Mouse (Mus musculus): Measurements from ENCODE around the gene N4bp2l2. TPM values are rescaled to one million over a fixed set of nuclear protein-coding genes. Genes with fewer than 3 reads are reported as not detected.

N4bp2l2 gene
- polyA plus RNA-seq, 1 experiment: 20.0 TPM

GRCm38 (mm10) chr5:150583181-150583580, 82.8 kb downstream of the N4bp2l2 start:
- no peaks in the 10 kb centered on the region for H3K36me3 ChIP-seq (ENCODE audit: control insufficient read depth, insufficient read depth, low read length)
- no peaks in the 10 kb centered on the region for H3K27me3 ChIP-seq (ENCODE audit: control insufficient read depth, insufficient read depth, low read length)
- H3K27ac ChIP-seq (ENCODE audit: control insufficient read depth, insufficient read depth, low read depth, low read length): no peak overlapping the region
- H3K4me3 ChIP-seq (ENCODE audit: control insufficient read depth, low read depth, low read length): no peak overlapping the region
- no peak for TF ChIP-seq CTCF (IDR thresholded peaks at IDR 0.05; ENCODE audit: control insufficient read depth, insufficient read depth, insufficient replicate concordance, low read depth, low read length)
- TF ChIP-seq POLR2A (IDR thresholded peaks at IDR 0.05; ENCODE audit: control insufficient read depth, low read depth, low read length): no peak
- peaks cover 2% of the 10 kb centered on the region for H3K4me1 ChIP-seq (ENCODE audit: control insufficient read depth, insufficient read depth, low read length)

GRCm38 (mm10) chr5:150581180-150581579, 84.8 kb downstream of the N4bp2l2 start:
- H3K4me1 ChIP-seq (ENCODE audit: control insufficient read depth, insufficient read depth, low read length): peaks cover 4% of the 10 kb centered on the region

GRCm38 (mm10) chr5:150578613-150579171, 87.3 kb downstream of the N4bp2l2 start:
- Histone ChIP-seq H3K27ac (ENCODE audit: control insufficient read depth, insufficient read depth, low read depth, low read length) (no peak overlapping the region), H3K4me3 (ENCODE audit: control insufficient read depth, low read depth, low read length) (no peak overlapping the region), H3K4me1 (ENCODE audit: control insufficient read depth, insufficient read depth, low read length) (peaks cover 2% of the 10 kb centered on the region), H3K36me3 (ENCODE audit: control insufficient read depth, insufficient read depth, low read length) (no peaks in the 10 kb centered on the region), H3K27me3 (ENCODE audit: control insufficient read depth, insufficient read depth, low read length) (no peaks in the 10 kb centered on the region)
- no peak for TF ChIP-seq POLR2A (IDR thresholded peaks at IDR 0.05; ENCODE audit: control insufficient read depth, low read depth, low read length)
- TF ChIP-seq CTCF (IDR thresholded peaks at IDR 0.05; ENCODE audit: control insufficient read depth, insufficient read depth, insufficient replicate concordance, low read depth, low read length): no peak

More at GRCm38 (mm10) chr5:150581180-150581579, 84.8 kb downstream of the N4bp2l2 start:
- Histone ChIP-seq H3K27me3 (ENCODE audit: control insufficient read depth, insufficient read depth, low read length) (no peaks in the 10 kb centered on the region), H3K27ac (ENCODE audit: control insufficient read depth, insufficient read depth, low read depth, low read length) (no peak overlapping the region), H3K4me3 (ENCODE audit: control insufficient read depth, low read depth, low read length) (no peak overlapping the region), H3K36me3 (ENCODE audit: control insufficient read depth, insufficient read depth, low read length) (no peaks in the 10 kb centered on the region)
- no peak for TF ChIP-seq CTCF (IDR thresholded peaks at IDR 0.05; ENCODE audit: control insufficient read depth, insufficient read depth, insufficient replicate concordance, low read depth, low read length)
- TF ChIP-seq POLR2A (IDR thresholded peaks at IDR 0.05; ENCODE audit: control insufficient read depth, low read depth, low read length): no peak

DNA sequence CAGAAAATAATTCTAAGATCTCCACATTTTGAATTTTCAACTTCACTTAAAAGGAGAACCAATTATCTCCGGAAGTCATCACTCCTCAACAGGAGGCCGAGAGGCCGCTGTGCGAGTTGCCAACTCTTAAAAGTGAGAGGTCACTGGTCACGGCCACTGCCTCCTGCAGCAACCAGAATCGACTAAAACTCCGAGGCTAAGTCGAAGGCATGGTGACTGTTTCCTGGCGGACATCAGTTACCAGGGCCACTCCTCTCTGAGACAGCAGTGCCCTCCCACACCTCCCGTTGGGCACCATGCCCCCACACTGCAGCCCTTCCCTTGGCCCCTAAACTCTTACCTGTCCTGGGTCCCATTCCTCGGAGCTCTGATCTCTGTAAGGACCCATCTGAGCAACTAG, 89.2 kb downstream of the N4bp2l2 start:
- Histone ChIP-seq H3K27me3 (ENCODE audit: control insufficient read depth, insufficient read depth, low read length) (no peaks in the 10 kb centered on the region), H3K4me1 (ENCODE audit: control insufficient read depth, insufficient read depth, low read length) (peaks cover 2% of the 10 kb centered on the region), H3K4me3 (ENCODE audit: control insufficient read depth, low read depth, low read length) (no peak overlapping the region), H3K36me3 (ENCODE audit: control insufficient read depth, insufficient read depth, low read length) (no peaks in the 10 kb centered on the region), H3K27ac (ENCODE audit: control insufficient read depth, insufficient read depth, low read depth, low read length) (no peak overlapping the region)
- TF ChIP-seq POLR2A (IDR thresholded peaks at IDR 0.05; ENCODE audit: control insufficient read depth, low read depth, low read length) (no peak), CTCF (IDR thresholded peaks at IDR 0.05; ENCODE audit: control insufficient read depth, insufficient read depth, insufficient replicate concordance, low read depth, low read length) (no peak)

- TF ChIP-seq POLR2A (IDR thresholded peaks at IDR 0.05; ENCODE audit: control insufficient read depth, low read depth, low read length) (no peak), CTCF (IDR thresholded peaks at IDR 0.05; ENCODE audit: control insufficient read depth, insufficient read depth, insufficient replicate concordance, low read depth, low read length) (no peak)
- Histone ChIP-seq H3K4me1 (ENCODE audit: control insufficient read depth, insufficient read depth, low read length) (peaks cover 2% of the 10 kb centered on the region; the same call in 1 of the 2 replicates), H3K4me3 (ENCODE audit: control insufficient read depth, low read depth, low read length) (no peak overlapping the region), H3K27ac (ENCODE audit: control insufficient read depth, insufficient read depth, low read depth, low read length) (no peak overlapping the region), H3K36me3 (ENCODE audit: control insufficient read depth, insufficient read depth, low read length) (peaks cover under 1% of the 10 kb centered on the region), H3K27me3 (ENCODE audit: control insufficient read depth, insufficient read depth, low read length) (no peaks in the 10 kb centered on the region)
These were observed 91.1 kb downstream of the N4bp2l2 start for GRCm38 (mm10) chr5:150574885-150575284.

- Histone ChIP-seq H3K27me3 (ENCODE audit: control insufficient read depth, insufficient read depth, low read length) (no peaks in the 10 kb centered on the region), H3K4me3 (ENCODE audit: control insufficient read depth, low read depth, low read length) (no peak overlapping the region), H3K4me1 (ENCODE audit: control insufficient read depth, insufficient read depth, low read length) (peaks cover 2% of the 10 kb centered on the region; the same call in 1 of the 2 replicates), H3K36me3 (ENCODE audit: control insufficient read depth, insufficient read depth, low read length) (peaks cover 2% of the 10 kb centered on the region), H3K27ac (ENCODE audit: control insufficient read depth, insufficient read depth, low read depth, low read length) (no peak overlapping the region)
- TF ChIP-seq POLR2A (IDR thresholded peaks at IDR 0.05; ENCODE audit: control insufficient read depth, low read depth, low read length) (no peak), CTCF (IDR thresholded peaks at IDR 0.05; ENCODE audit: control insufficient read depth, insufficient read depth, insufficient replicate concordance, low read depth, low read length) (no peak)
These were observed 91.6 kb downstream of the N4bp2l2 start for GRCm38 (mm10) chr5:150574403-150574802.

- H3K27ac ChIP-seq (ENCODE audit: control insufficient read depth, insufficient read depth, low read depth, low read length): no peak overlapping the region
- H3K4me1 ChIP-seq (ENCODE audit: control insufficient read depth, insufficient read depth, low read length): no peaks in the 10 kb centered on the region
- H3K27me3 ChIP-seq (ENCODE audit: control insufficient read depth, insufficient read depth, low read length): no peaks in the 10 kb centered on the region
- TF ChIP-seq CTCF (IDR thresholded peaks at IDR 0.05; ENCODE audit: control insufficient read depth, insufficient read depth, insufficient replicate concordance, low read depth, low read length) (no peak), POLR2A (IDR thresholded peaks at IDR 0.05; ENCODE audit: control insufficient read depth, low read depth, low read length) (no peak)
- H3K4me3 ChIP-seq (ENCODE audit: control insufficient read depth, low read depth, low read length): no peak overlapping the region
- H3K36me3 ChIP-seq (ENCODE audit: control insufficient read depth, insufficient read depth, low read length): peaks cover 7% of the 10 kb centered on the region
These were observed 95.3 kb downstream of the N4bp2l2 start for GRCm38 (mm10) chr5:150570496-150571219.
